Mouse (Mus musculus): ENCODE results near the gene Prkce. TPM values are rescaled to one million over a fixed set of nuclear protein-coding genes. Genes with fewer than 3 reads are reported as not detected.

The Prkce gene
- polyA plus RNA-seq, 1 experiment: 9.6 TPM

DNA sequence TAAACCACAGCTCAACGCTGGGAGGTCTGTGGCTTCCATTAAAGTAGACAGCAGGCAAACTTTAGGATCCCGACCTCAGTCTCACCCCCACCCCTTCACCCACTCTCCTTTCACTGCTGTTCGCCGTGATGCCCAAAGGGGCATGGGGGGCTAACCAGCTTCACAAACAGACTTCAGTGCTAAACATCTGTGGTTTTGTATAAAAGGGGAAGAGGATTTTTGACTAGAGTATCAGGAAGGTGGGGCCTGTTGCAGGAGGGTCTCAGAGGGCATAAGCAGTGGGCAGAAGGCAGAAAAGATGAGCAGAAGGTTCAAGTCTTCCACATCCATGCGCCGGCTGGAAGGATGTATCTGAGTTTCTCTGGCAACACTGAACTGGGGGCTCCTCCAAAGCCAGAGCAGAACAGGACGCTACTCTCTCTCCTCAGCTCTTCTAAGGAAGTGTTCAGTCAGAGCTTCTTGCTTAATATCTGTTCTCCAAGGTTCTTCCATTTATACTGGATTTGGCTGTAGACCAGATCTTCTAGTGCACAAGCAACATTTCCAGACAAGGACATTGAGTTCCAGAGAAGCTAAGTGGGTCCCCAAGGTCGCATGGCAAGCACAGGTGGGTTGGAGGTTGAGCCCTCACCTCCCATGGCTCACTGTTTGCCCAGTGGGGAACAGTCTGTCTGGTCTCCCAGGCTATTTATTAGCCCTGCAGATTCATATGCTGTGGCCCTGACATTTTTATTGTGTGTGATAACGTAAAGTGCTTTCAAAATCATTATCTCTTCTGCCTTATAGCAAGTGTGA lies 2.8 kb downstream of the Prkce start:
- no peak overlapping the region for H3K4me3 ChIP-seq (ENCODE audit: insufficient read depth, low read length)
- TF ChIP-seq CTCF (IDR thresholded peaks at IDR 0.05; ENCODE audit: borderline replicate concordance, insufficient read depth, low read length): no peak
- no peak for TF ChIP-seq POLR2A (IDR thresholded peaks at IDR 0.05; ENCODE audit: low read depth, low read length)
- H3K4me1 ChIP-seq (ENCODE audit: control insufficient read depth, insufficient read depth, low read length): peaks cover 3% of the 10 kb centered on the region; the same call in 1 of the 2 replicates
- H3K27ac ChIP-seq (ENCODE audit: insufficient read depth, low read length): no peak overlapping the region

DNA sequence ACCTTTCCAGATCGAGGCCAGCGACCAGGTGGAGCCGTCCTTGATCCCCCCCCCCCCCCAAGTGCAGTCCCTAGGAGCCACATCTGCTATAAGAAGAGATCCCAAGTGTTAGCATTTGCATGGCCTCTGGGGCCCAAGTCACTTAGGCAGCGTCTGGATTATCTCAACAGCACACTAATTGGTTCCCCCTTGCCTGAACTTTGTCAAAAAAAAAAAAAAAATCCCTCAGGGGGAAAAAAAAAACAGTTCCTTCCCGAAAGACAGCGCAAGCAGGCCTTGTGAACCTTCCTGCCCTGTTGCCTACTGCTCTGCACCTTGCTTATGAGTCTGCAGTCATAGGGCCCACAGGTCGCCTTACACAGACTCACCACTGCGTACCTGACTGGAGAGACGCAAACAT lies 7.9 kb downstream of the Prkce start:
- Histone ChIP-seq H3K4me1 (ENCODE audit: control insufficient read depth, insufficient read depth, low read length) (no peaks in the 10 kb centered on the region), H3K27ac (ENCODE audit: insufficient read depth, low read length) (no peak overlapping the region), H3K4me3 (ENCODE audit: insufficient read depth, low read length) (no peak overlapping the region)
- TF ChIP-seq CTCF (IDR thresholded peaks at IDR 0.05; ENCODE audit: borderline replicate concordance, insufficient read depth, low read length) (no peak), POLR2A (IDR thresholded peaks at IDR 0.05; ENCODE audit: low read depth, low read length) (no peak)

DNA sequence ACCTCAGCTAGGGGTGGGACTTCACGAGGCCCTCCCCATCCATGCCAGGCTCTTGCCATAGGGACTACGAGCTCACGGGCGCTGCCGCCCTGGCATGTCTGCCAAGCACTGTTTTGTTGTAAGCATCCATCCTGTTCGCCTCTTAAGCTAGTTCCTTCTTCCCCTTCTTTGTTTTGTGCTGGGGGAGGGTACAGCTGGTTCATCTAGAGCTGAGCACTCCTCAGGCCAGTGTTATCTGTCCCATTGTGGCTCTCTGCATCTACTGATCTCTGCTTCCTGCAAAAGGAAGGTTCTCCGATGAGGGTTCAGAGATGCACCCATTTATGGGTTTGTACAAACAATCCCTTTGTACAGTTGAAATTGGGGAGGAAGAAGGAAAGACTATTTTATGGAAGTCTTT lies 9.1 kb downstream of the Prkce start:
- Histone ChIP-seq H3K27ac (ENCODE audit: insufficient read depth, low read length) (no peak overlapping the region), H3K4me1 (ENCODE audit: control insufficient read depth, insufficient read depth, low read length) (no peaks in the 10 kb centered on the region), H3K4me3 (ENCODE audit: insufficient read depth, low read length) (no peak overlapping the region)
- TF ChIP-seq POLR2A (IDR thresholded peaks at IDR 0.05; ENCODE audit: low read depth, low read length): no peak
- TF ChIP-seq CTCF (IDR thresholded peaks at IDR 0.05; ENCODE audit: borderline replicate concordance, insufficient read depth, low read length): no peak

DNA sequence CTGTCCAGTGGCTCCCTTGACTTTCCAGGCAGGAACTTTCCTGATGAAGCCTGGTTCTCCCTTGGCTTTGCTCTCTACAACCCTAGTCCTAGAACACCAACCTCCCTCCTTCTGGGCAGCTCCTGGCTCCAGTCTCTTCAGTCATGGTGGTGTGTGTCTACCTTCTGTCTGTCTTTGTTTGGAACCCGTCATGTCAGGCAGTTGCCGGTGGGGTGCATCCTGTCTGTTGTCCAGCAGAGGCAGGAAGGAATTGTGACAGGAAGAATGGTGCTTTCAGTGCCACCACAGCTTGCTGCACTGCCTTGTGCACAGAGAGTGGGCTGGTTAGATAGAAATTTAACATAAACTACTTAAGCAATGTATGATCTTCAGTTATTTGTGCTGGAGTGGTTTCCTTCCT lies 16.2 kb downstream of the Prkce start:
- Histone ChIP-seq H3K4me3 (ENCODE audit: insufficient read depth, low read length) (no peak overlapping the region), H3K4me1 (ENCODE audit: control insufficient read depth, insufficient read depth, low read length) (peaks cover 4% of the 10 kb centered on the region), H3K27ac (ENCODE audit: insufficient read depth, low read length) (no peak overlapping the region)
- TF ChIP-seq POLR2A (IDR thresholded peaks at IDR 0.05; ENCODE audit: low read depth, low read length) (no peak), CTCF (IDR thresholded peaks at IDR 0.05; ENCODE audit: borderline replicate concordance, insufficient read depth, low read length) (no peak)

DNA sequence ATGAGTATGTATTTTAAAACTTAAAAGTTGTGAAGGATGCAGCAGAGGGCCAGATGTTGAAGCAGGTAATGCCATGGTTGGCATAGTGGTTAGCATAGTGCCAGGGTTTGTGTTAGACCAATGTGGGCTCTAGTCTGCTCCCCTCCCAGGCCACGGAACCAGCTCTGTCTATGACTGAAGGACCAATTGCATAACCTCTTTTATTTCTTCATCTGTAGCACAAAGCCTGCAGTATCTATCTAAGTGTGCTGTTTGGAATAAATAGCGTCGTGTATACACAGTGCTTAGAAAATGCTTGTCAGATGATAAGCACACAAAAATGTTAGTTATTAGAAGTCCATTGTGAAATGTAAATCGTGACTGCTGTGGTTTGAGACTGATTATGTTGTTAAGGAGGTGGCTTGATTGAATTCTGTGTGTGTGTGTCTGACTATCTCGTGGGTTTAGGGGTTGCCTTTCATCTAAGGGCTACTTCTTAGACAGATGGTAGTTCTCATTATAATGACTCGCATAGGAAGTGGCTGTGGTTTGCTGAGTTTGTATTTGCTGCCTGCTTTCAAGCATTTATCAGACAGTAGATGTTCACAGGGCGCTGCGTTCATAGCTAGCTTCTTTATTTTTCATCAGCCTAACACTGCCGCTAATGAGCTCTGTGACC lies 17.1 kb downstream of the Prkce start:
- H3K27ac ChIP-seq (ENCODE audit: insufficient read depth, low read length): no peak overlapping the region
- peaks cover 4% of the 10 kb centered on the region for H3K4me1 ChIP-seq (ENCODE audit: control insufficient read depth, insufficient read depth, low read length)
- H3K4me3 ChIP-seq (ENCODE audit: insufficient read depth, low read length): no peak overlapping the region
- TF ChIP-seq POLR2A (IDR thresholded peaks at IDR 0.05; ENCODE audit: low read depth, low read length) (no peak), CTCF (IDR thresholded peaks at IDR 0.05; ENCODE audit: borderline replicate concordance, insufficient read depth, low read length) (no peak)

DNA sequence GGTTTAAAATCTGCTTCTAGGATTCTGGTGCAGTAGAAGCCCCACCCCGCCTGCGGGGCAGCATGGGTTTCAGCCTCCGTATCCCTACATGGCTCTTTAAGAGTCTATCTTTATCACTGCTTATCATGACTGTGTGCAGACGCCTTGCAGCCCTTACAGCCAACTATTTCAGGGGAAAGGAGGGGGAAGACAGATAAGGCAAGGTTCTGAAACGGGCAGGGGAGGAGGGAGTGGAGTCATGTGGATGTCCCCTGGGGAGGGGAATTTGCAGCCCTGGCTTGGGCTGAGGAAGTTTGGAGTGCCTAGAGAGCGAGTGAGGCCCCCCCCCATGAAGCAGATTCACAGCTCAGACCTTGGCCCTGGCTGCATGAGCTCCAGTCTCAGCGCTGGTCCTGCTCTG lies 18.0 kb downstream of the Prkce start:
- H3K4me1 ChIP-seq (ENCODE audit: control insufficient read depth, insufficient read depth, low read length): peaks cover 4% of the 10 kb centered on the region
- no peak overlapping the region for H3K27ac ChIP-seq (ENCODE audit: insufficient read depth, low read length)
- TF ChIP-seq CTCF (IDR thresholded peaks at IDR 0.05; ENCODE audit: borderline replicate concordance, insufficient read depth, low read length): no peak
- TF ChIP-seq POLR2A (IDR thresholded peaks at IDR 0.05; ENCODE audit: low read depth, low read length): no peak
- H3K4me3 ChIP-seq (ENCODE audit: insufficient read depth, low read length): no peak overlapping the region

DNA sequence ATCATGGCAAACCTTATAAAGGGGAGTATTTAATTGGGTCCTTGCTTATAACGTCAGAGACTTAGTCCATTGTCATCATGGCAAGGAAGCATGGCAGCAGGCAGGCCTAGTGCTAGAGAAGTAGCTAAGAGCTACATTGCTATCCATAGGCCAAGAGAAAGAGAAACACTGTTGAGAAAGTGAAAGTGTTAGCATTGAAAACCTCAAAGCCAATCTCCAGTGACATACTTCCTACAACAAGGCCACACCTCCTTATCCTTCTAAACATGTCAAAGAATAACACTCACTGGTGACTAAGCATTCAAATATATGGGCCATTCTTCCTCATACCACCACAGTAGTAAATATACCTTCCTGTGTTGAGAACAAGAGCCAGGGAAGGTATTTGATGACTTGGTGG lies 20.2 kb downstream of the Prkce start:
- Histone ChIP-seq H3K4me1 (ENCODE audit: control insufficient read depth, insufficient read depth, low read length) (peaks cover 4% of the 10 kb centered on the region), H3K27ac (ENCODE audit: insufficient read depth, low read length) (no peak overlapping the region), H3K4me3 (ENCODE audit: insufficient read depth, low read length) (no peak overlapping the region)
- no peak for TF ChIP-seq CTCF (IDR thresholded peaks at IDR 0.05; ENCODE audit: borderline replicate concordance, insufficient read depth, low read length)
- no peak for TF ChIP-seq POLR2A (IDR thresholded peaks at IDR 0.05; ENCODE audit: low read depth, low read length)

DNA sequence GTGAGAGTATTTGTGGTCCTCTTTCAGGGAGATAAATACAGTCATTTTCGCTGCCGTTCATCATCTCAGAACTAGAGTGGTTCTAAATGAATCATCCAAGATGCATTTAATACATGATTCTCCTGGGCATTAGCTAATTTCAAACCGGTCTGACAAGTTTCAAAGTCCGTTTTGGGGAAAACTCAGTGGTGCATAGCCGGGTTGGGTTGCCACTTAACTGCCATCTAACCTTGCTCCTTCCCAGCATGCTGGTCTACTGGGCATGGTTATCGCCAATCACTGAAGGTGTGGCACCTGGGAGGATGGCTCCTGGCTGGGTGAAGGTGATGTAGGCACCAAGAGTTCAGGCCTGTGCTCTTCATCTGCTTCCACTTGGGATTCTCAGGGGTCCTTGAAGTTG lies 26.4 kb downstream of the Prkce start:
- H3K4me3 ChIP-seq (ENCODE audit: insufficient read depth, low read length): no peak overlapping the region
- no peak overlapping the region for H3K27ac ChIP-seq (ENCODE audit: insufficient read depth, low read length)
- no peaks in the 10 kb centered on the region for H3K4me1 ChIP-seq (ENCODE audit: control insufficient read depth, insufficient read depth, low read length)
- TF ChIP-seq POLR2A (IDR thresholded peaks at IDR 0.05; ENCODE audit: low read depth, low read length): no peak
- TF ChIP-seq CTCF (IDR thresholded peaks at IDR 0.05; ENCODE audit: borderline replicate concordance, insufficient read depth, low read length): no peak

DNA sequence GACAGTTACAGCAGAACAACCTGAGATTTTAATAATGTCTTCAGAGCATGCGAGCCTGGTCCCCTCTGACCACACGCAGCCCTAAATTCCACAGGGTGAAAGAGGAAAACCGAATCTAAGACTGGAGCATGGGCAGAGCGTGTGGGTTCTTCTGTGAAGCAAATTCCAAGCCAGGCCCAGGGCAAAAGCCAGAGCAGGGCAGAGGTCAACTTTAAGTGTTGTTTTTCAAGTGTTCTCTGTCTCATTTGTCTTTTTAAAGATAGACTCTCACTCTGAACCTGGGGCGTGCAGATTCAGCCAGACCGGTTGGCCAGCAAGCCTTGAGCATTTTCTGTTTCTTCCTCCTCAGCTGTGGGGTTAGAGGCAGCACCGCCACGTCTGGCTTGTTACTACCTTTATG lies 27.3 kb downstream of the Prkce start:
- H3K4me1 ChIP-seq (ENCODE audit: control insufficient read depth, insufficient read depth, low read length): no peaks in the 10 kb centered on the region
- no peak overlapping the region for H3K27ac ChIP-seq (ENCODE audit: insufficient read depth, low read length)
- no peak overlapping the region for H3K4me3 ChIP-seq (ENCODE audit: insufficient read depth, low read length)
- TF ChIP-seq POLR2A (IDR thresholded peaks at IDR 0.05; ENCODE audit: low read depth, low read length) (no peak), CTCF (IDR thresholded peaks at IDR 0.05; ENCODE audit: borderline replicate concordance, insufficient read depth, low read length) (no peak)
